Mouse (Mus musculus) 416B (cell line): ENCODE measurements around the gene Six2.
"Not testable (repeated sequence)": the region's sequence is repeated elsewhere in the genome, so short reads cannot be mapped to it uniquely, and the experiment has no call there.

Experiments used
- DNase-seq: peaks from one replicate; pipeline ENCODE4 v3.0.0; 2011; ENCODE audit warnings: low read depth

Gene Six2

GRCm38 (mm10) chr17:85690323-85690968, 2.4 kb upstream of the Six2 start:
- DNase-seq = no peak

GRCm38 (mm10) chr17:85689807-85690319, 1.8 kb upstream of the Six2 start:
- DNase-seq = no peak

GRCm38 (mm10) chr17:85688911-85689806, 1.1 kb upstream of the Six2 start:
- DNase-seq = no peak

GRCm38 (mm10) chr17:85687421-85688235, 446 bp downstream of the Six2 start:
- DNase-seq = no peak

GRCm38 (mm10) chr17:85686476-85687420, 1.3 kb downstream of the Six2 start:
- DNase-seq = no peak

- DNase-seq = no peak
Observed at GRCm38 (mm10) chr17:85685689-85686281, 2.3 kb downstream of the Six2 start.

GRCm38 (mm10) chr17:85684841-85685688, 3.0 kb downstream of the Six2 start:
- DNase-seq = no peak

- DNase-seq = not testable (repeated sequence)
Observed at GRCm38 (mm10) chr17:85684436-85684835, 3.6 kb downstream of the Six2 start.

GRCm38 (mm10) chr17:85683984-85684307, 4.1 kb downstream of the Six2 start:
- no peak for DNase-seq

GRCm38 (mm10) chr17:85683111-85683983, 4.7 kb downstream of the Six2 start:
- no peak for DNase-seq

GRCm38 (mm10) chr17:85682181-85682710, 5.8 kb downstream of the Six2 start:
- DNase-seq = no peak

GRCm38 (mm10) chr17:85681741-85682140, 6.3 kb downstream of the Six2 start:
- DNase-seq = no peak

GRCm38 (mm10) chr17:85680851-85681550, 7.1 kb downstream of the Six2 start:
- no peak for DNase-seq

GRCm38 (mm10) chr17:85680116-85680850, 7.8 kb downstream of the Six2 start:
- no peak for DNase-seq

- DNase-seq = no peak
Observed at GRCm38 (mm10) chr17:85679651-85680050, 8.4 kb downstream of the Six2 start.

- DNase-seq = peak; percentile 64
Observed at GRCm38 (mm10) chr17:85664618-85665320, 23.3 kb downstream of the Six2 start.

- no peak for DNase-seq
Observed at GRCm38 (mm10) chr17:85664202-85664601, 23.9 kb downstream of the Six2 start.
